Mouse (Mus musculus) left cerebral cortex, postnatal 25 days (tissue): ENCODE data around the gene Plpp1. TPM values are rescaled to one million over a fixed set of nuclear protein-coding genes. Genes with fewer than 3 reads are reported as not detected.

Experiments
- DNase-seq, 2 experiments: peaks; one replicate each; pipeline ENCODE4 v3.0.0; 2022; ENCODE audit warnings: low spot score in 2 of 2, mixed read lengths in 1 of 2
- intact Hi-C: fragments of 180-260 bp; cut with DNase I; formaldehyde crosslinking; loops from one replicate; pipeline ENCODE4 v1.15.1; 2025
- total RNA-seq, 2 experiments: library from RNA; stranded (reverse); gene quantifications; 2 replicates each; pipeline ENCODE4 v1.2.3; 2021

The Plpp1 gene
- total RNA-seq, 2 experiments from 2014 or later = 28.5 to 29.4 TPM

DNA sequence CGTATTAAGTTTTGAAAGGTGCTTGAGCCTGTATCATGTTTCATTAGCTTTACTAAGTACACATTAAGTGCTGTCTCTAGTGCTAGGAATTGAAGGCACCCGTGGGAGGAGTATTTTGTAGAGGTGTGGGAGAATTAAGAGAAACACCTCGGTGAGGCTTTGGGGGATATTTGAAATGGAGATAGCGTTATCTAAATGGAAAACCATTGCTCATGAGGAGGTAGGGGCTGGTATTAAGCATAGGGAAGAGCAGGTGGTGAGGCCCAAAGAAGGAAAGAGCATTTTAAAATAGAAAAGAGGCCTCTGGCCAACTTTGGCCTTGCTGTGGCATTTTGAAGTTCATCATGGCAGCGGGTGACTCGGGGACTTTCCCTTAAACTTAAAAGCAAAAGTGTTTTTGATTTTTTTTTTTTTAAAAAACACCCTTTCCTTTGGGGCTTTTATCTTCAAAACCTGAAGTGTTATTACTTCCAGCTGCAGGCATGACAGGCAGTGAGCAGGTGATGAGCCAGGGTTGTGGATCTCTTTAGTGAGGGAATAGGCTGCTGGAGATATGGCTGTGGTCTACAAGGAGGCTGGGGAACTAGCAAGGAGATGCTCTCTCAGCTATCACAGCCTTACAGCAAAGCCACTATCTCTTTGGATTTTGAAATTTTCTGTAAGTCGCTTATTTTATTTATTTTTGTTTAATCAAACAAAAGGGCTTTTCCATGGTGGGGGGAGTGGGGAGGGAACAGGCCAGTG is 9.1 kb downstream of the Plpp1 start:
- DNase-seq = no peak
- intact Hi-C loops = no loop called here

DNA sequence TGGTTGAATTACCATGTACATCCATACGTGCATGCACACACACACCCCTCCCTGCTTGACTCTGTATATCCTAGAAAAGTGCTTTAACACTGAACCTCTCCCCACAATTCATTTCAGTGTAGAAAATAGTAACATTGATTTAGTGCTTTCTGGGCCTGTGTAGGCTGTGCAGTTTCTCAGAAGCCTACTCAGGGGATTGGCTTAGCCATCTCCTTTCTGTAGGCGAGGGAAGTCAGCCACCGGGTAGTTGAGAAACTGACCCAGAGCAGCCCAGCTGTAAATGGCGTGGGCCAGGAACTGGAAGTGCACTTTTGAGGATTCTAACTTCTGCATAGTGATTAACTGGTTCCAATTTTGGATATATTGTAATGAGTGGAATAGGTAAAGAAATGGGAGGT is 9.7 kb downstream of the Plpp1 start:
- intact Hi-C loops = no loop called here
- no peak for DNase-seq

DNA sequence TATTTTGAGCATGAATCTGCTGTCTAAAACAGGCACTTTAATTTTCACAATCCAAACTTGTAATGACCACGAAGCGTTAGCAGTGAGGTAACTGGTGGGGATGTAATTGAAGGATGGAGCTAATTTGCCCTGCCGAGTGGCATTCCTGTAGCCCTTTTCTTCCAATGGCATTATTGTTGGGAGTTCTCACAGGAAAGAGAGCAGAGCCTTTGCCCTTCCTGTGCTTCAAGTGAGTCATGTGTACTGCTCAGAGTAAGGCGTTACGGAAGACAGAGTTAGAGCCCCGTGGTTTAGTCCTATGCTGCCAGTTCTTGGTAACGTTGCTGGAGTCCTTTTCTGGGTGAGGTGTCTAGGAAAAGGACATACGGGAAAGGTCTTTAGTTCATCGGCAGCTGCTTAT is 10.2 kb downstream of the Plpp1 start:
- no peak for DNase-seq
- intact Hi-C loops = no loop called here

DNA sequence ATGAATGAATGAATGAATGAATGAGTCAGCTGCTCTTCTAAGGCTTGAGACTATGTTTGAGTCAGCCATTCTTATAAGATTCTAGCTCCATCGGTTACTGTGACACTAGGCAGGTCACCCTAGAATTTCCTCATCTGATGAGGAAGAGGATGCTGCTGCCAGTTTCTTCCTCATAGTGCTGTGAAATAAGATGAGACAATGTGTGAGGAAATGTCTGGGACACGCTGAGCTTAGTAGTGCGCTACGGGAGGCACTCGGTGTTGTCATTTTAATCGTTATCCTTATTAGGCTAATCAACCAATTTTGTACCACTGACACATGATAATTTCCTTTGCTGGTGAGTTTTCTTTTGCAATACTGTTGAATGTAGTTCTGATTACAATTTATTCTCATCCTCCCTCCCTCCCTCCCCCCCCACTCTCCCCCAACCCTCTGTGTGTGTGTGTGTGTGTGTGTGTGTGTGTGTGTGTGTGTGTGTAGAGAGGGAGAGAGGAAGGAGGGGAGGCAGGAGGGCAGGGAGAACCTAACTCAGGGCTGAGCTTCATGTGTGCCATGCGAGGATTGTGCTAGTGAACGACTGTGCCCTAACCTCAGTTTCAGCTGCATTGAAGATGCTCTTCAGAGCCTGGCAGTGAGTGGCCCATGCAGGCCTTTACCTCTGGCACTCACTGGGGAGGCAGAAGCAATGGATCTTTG is 11.3 kb downstream of the Plpp1 start:
- DNase-seq = no peak
- intact Hi-C loops = no loop called here

DNA sequence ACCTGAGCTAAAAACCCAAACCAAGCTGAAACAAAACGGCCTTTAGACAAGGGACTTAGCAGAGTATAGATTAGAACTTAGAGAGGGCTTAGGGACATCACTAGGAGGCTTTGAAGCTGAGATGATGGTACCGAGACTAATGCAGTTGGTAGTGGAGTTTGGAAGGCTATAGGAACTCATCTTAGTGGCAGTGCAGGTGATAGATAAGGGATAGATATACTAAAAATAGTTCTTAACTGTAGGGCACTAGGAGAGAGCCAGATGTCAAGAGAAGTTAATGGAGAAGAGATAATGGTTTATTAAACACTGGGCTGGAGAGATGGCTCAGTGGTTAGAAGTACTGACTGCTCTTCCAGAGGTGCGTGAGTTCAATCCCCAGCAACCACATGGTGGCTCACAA is 15.4 kb downstream of the Plpp1 start:
- intact Hi-C loops = no loop called here
- DNase-seq = no peak

DNA sequence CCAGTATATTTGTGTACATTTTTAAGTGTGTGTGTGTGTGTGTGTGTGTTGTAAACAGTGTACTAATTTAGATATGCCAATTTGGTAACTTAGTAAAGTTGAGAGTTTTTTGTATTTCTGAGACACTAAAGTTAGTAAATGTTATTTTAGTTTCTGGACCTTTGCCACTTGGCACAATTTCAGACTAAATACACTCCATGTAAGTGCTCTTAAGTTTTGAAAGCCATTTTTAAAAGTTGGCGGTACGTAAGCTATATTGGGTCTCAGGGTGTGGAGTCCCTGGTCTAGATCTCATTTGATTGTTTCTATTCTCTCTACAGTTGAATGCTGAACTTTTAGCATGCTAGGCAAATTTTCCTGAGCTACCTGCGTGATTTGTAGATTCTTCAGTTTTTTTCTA is 17.5 kb downstream of the Plpp1 start:
- intact Hi-C loops = no loop called here
- no peak for DNase-seq

DNA sequence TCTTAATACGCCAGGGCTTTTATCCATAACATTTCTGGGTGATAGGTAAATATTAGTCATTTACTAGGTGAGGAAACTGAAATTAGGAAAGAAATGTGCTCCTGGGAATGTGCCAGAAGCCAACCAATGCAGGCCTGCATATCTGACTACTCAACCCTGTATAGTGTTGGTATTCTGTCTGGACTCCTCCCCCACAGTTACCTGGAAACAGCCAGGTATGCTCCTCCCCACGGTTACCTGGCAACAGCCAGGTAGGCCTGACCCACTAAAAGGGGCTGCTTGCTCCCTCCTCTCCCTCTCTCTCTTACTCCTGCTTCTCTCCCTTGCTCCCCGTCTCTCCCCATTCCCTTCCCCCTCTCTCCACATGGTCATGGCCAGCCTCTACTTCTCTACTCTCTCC is 21.8 kb downstream of the Plpp1 start:
- DNase-seq = no peak
- intact Hi-C loops = no loop called here

DNA sequence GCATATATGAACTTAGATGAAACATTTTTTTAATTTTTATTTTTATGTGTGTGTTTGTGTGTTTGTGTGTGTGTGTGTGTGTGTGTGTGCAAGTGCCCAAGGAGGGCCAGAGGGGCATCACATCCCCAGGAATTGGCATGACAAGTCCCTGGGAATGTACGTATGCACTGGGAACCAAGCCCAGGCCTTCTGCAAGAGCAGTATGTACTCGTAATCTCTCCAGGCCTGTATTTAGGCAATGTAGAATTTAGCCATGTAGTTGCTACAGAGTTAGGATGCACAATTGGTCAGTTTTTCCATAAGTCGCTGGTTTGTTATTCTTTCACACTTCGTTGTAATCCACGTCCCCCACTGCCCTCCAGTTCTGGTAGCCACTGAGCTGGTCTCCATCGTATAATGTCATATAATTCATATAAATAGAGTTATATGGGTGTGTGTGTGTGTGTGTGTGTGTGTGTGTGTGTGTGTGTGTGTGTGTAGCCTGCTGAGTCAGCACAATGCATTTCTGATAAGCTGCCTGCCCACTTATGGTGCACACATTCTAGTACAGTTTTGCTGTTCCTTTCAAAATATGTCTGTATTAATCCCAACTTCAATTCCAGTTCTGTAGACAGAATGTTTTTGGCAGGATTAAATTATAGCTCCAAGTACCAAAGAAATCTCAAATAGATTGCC is 22.8 kb downstream of the Plpp1 start:
- intact Hi-C loops = no loop called here

DNA sequence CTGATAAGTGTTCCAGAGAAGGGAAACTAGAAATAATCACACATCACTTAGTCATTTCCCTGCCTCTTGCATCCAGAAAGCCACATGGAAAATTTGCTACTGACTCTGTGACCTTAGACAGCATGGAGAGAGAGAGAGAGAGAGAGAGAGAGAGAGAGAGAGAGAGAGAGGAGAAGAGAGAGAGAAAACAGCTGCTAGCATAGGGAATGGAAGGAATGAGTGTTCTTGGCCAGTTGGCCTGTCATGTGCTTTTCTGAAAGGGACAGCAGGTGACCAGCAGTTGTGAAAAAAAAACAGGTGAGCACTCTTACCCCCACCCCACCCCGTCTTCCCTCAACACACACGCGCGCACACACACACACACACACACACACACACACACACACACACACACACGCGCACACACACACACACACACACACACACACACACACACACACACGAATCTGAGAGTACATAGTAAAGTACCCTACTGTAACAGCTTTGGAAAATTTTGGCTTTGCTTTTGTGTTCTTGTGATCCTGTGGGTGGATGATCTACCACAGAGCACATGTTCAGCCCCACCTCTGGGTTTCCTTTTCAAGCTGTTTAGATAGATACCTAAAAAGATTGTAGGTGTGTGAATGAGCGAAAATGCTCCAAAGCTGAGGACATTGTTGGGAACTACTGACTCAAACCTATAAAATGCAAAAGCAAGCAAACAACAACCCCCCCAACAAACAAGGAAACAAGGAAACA is 23.5 kb downstream of the Plpp1 start:
- intact Hi-C loops = no loop called here
- peak in 1 of 2 experiments; percentile 27 for DNase-seq

More for the DNA sequence above, 22.8 kb downstream of the Plpp1 start:
- DNase-seq = peak in 1 of 2 experiments; percentile 32

DNA sequence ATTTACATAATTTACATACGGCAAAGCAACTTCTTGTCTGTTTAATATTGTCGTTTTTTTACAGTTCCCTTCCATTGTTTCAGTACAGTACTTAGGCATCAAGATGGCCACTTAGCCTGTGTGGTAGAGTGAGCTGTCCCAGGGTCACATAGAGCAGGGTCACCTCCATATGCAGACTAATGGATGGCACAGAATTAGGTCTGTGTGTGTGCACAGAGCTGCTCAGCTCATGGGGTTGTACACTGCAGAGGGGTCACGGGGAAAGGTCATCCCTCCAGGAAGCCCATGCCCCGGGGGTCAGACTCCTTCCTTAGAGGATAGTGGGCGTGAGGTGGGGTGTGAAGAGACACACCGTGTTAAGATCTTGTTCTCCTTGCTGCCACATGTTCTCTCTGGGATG is 24.9 kb downstream of the Plpp1 start:
- intact Hi-C loops = no loop called here
- no peak for DNase-seq

DNA sequence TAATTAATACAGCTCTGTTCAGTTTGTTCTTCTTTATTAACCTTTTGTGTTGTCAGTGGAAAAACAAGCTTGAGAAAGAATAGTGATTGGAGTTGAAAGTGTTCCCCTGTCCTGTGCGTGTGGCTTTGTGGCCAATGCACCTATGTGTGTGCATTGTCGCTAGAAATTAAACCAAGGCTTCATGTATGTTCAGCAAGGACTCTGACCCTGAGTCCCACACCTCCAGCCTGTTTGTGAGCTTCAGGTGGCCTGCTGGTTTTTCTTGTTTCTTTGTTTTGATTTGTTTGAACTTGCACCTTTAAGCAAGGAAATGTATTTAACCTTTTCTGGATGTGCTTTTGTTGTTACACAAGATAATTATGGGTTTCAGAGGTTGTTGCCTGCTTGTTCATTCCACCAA is 29.0 kb downstream of the Plpp1 start:
- DNase-seq = no peak
- intact Hi-C loops = no loop called here

DNA sequence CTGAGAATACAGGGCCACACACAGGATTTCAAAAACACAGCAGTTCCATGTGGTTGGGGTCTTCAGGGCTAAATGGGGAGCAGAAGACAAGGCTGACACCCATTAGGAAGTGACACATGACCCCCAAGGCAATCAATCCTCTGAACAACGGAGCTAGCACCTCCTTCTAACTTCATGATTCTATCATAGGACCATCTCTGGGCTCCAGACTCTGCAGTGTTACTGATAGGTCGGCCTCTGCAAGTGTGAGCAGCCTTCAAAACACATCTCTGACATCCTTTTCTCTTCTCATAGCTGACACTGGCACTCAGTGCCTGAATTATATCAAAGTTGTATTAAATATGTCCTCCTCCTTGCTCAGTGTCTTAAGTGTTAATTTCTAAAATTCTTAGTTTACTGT is 32.0 kb downstream of the Plpp1 start:
- no peak for DNase-seq

DNA sequence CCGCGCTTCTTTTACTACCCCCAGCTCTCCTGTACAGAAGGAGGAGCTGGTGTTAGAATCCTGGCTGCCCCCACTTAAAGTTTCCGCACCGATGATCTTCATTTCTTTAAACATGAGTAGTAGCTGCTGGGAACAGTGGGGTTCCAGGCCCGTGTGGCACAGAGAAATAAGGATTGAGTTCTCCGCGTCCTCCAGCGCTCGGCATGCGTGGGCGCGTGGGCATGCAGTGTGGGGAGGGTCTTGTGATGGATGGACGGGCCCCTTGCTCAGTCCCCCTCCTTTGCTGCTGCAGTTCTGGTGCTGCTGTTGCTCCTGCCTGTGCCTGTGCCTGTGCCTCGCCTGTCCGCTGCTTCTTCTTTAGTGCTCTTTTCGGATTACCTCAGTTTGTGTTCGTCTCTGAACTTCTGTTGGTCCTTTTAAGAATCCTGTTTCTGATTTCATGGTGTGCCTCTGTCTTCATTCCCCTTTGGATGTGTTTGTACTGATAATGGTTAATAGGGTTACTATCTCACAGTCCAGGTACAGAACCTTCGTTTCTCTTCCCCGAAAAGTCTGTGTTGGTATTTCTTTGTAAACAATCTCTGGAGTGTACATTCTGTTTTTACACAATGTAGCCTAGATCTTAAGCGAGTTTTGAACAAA is 32.8 kb downstream of the Plpp1 start:
- no peak for DNase-seq
- intact Hi-C loops = no loop called here

More for the DNA sequence above, 32.0 kb downstream of the Plpp1 start:
- intact Hi-C loops = no loop called here

DNA sequence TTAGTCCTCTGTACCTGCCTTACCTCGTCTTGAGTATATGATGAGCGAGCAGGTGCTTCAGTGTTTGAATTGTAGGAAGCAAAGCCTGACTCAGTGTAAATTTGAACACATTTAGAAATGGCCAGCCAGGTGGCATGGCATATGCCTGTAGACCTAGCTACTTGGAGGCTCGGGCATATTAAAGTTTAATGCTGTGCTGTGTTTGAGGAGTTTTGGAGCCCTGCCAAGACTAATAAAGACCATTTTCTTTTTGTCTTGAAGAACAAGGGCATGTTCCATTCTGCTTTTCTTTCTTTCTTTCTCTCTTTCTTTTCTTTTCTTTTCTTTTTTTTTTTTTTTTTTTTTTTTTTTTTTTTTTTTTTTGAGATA is 33.3 kb downstream of the Plpp1 start:
- intact Hi-C loops = no loop called here
- DNase-seq = no peak

DNA sequence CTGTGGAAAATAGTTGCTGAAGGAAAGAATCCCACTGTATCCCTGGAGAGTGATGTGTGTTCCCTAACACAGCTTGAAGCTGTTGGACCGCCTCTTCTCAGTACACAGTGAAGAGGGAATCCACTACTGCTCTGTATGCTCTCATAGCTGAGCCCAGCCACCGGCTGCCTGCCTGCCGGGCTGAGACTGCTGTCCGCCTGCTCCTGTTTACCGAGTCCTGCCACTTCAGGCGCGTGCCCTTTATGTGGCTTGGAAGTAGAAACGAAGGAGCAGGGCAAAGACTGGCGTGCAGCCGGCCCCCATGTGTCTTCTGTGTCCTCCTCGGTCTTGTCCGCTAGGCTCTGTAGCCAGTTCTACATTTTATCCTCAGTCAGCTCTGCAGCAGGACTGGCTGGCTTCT is 34.5 kb downstream of the Plpp1 start:
- no peak for DNase-seq
- intact Hi-C loops = no loop called here

DNA sequence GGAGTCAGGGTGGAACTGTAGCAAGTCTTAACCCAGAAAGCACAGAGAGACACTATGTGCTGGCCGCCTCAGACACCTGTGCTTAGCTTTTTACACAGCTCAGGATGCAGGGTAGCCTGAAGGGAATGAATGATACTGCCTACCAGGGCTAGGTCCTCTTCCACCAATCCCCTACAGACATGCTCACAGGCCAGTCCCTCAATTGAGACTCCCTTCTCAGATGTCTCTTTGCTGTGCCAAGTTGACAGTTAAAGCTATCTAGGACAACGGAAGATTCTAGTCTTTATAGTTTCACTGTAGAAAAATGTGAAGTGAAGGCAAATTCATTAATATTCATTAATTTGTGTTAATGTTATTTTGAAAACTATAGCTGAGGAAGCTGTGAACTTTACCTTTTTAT is 36.4 kb downstream of the Plpp1 start:
- DNase-seq = no peak
- intact Hi-C loops = no loop called here

DNA sequence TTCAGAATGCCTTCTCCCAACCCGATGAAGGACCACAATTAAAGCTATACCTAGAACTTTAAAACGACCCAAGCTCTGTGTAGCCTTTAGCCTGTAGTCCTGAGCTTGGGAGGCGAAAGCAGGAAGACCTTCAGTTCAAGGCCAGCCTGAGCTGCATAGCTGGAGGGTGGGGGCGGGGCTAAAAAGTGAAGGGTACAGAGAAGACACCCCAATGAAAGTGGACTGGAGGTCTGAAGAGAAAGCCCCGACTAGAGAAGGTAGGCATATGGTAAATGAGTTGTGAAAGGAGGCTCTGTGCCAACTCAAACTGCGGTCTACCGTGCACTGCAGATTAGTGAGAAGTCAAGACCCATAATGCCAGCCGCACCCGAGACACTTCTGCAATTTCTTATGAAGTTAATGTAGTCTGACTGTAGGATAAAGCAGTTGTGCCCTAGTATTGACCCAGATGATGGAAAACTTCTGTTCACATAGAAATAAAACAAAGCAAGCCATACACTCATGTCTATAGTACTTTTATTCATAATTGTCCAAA is 37.1 kb downstream of the Plpp1 start:
- intact Hi-C loops = no loop called here
- no peak for DNase-seq

DNA sequence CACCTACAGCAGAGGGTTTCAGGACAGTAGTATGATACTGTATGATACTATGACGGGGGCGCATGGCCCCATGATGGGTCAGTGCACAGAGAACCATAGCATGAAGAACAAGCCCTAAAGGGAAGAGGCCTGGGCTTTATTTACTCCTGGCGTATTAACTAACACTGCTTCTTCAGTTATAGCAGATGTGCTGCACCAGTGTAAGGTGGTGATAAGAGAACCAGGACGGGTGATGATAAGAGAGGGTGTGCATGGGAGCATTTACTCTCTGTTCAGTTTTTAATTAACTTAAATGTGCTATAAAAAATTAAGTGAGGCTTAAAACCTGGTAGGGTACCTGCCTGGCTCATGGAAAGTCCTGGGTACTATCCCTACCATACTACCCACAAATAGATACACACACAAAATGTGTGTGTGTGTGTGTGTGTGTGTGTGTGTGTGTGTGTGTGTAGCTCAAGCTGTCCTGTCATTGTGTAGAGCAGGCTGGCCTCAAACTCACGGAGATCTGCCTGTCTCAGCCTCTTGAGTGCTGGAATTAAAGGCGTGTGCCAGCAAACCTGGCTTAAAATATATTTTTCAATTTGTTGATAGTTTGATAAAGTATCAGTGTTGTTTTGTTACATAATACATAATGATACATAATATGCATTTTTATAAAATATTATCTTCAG is 38.1 kb downstream of the Plpp1 start:
- no peak for DNase-seq
- intact Hi-C loops = no loop called here
